Mouse (Mus musculus): Measurements from ENCODE around the gene Klrb1b. TPM values are rescaled to one million over a fixed set of nuclear protein-coding genes. Genes with fewer than 3 reads are reported as not detected.
"Not testable (repeated sequence)": the region's sequence is repeated elsewhere in the genome, so short reads cannot be mapped to it uniquely, and the experiment has no call there.

Gene Klrb1b
- total RNA-seq, 2 experiments from 2014 or later, result not detected

- not testable (repeated sequence) for DNase-seq
- intact Hi-C loops (cut with DNase I), result loop anchor here (10.0 kb wide), 1 partner anchor 468 kb away; no protein-coding TSS in a partner anchor
Observed at GRCm38 (mm10) chr6:128766486-128767254, 59.5 kb downstream of the Klrb1b start.

- intact Hi-C loops (cut with DNase I), result loop anchor here (2.0 to 10.0 kb wide), 2 partner anchors 38 to 470 kb away; no protein-coding TSS in a partner anchor
- DNase-seq, result no peak
Observed at GRCm38 (mm10) chr6:128765211-128765610, 60.9 kb downstream of the Klrb1b start.

GRCm38 (mm10) chr6:128764598-128764997 is 61.5 kb downstream of the Klrb1b start:
- intact Hi-C loops (cut with DNase I), result loop anchor here (1.0 to 10.0 kb wide), 4 partner anchors 38 to 768 kb away; partner anchors contain the start of gene Gabarapl1
- DNase-seq, result no peak

- intact Hi-C loops (cut with DNase I), result loop anchor here (1.0 to 10.0 kb wide), 4 partner anchors 39 to 768 kb away; partner anchors contain the start of gene Gabarapl1
- DNase-seq, result peak; percentile 91
Observed at GRCm38 (mm10) chr6:128763736-128764523, 62.2 kb downstream of the Klrb1b start.

Other genes with a start within 250 kb of the Klrb1b start
- gene A2ml1, start 244.7 kb downstream of the Klrb1b start, total RNA-seq (2021), result not detected
- gene Klrb1a, start 202.8 kb downstream of the Klrb1b start, total RNA-seq (2021), result not detected
- gene Clec2h, start 163.9 kb downstream of the Klrb1b start, total RNA-seq (2021), result not detected
- not detected for gene Klrb1, start 103.3 kb downstream of the Klrb1b start, total RNA-seq (2021)
- not detected for gene Klrb1c, start 37.1 kb downstream of the Klrb1b start, total RNA-seq (2021)
- gene Gm44511, start within 50 bp of the Klrb1b start, total RNA-seq (2021), result not detected
- under 1 TPM in 1 of 2 experiments, not detected in 1; 0.18 TPM for gene Clec2i, start 61.3 kb upstream of the Klrb1b start, total RNA-seq (2021)
- not detected for gene BC035044, start 64.8 kb upstream of the Klrb1b start, total RNA-seq (2021)
- gene Clec2g, start 108.0 kb upstream of the Klrb1b start, total RNA-seq (2021), result 1 to 10 TPM; 2.3 to 2.5 TPM
- not detected for gene Klrb1f, start 219.6 kb upstream of the Klrb1b start, total RNA-seq (2021)

All from gastrocnemius, postnatal 36 days (tissue).